Mouse (Mus musculus) skeletal muscle tissue, adult 2 months (tissue): ENCODE measurements around the gene Hist1h1b.
"Not testable (repeated sequence)": the region's sequence is repeated elsewhere in the genome, so short reads cannot be mapped to it uniquely, and the experiment has no call there.

Experiments used
- DNase-seq: peaks from one replicate; pipeline ENCODE4 v3.0.0-alpha.2; 2012; ENCODE audit warnings: low read depth, low spot score

Hist1h1b gene

DNA sequence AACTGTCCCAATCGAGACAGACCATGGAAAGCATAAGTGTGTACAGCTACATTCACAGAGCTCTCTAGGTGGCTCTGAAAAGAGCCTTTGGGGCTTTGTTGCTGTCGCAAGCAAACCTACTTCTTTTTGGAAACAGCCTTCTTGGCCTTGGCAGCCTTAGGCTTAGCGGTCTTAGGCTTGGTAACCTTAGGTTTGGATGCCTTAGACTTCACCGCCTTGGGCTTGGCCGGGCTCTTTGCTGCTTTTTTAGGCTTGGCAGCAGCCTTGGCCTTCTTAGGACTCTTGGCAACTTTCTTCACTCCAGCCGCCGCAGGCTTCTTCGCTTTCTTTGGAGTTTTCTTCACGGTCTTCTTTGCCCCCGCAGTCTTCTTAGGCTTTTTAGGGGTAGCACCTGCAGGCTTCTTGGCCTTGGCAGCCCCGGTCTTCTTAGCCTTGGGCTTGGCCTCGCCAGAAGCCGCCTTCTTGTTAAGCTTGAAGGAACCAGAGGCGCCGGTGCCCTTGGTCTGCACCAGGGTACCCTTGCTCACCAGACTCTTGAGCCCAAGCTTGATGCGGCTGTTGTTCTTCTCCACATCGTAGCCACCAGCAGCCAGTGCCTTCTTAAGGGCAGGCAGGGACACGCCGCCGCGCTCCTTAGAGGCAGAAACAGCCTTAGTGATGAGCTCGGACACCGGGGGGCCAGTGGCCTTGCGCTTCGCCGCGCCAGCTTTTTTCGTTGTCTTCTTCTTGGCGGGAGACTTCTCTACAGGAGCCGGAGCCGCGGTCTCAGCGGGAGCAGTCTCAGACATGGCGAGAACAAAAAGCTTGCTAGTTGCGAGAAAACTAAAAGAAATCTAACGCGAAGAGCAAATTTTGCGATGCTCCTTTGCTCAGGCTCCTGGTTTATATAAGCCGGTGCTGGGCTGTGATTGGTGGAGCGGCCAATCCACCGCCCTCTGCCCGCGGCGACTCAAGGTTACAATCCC, at the start of gene Hist1h1b:
TSS of gene Hist1h1b (minus strand) at position 859 of the 965 bp plus-strand sequence.
- peak; percentile 54 for DNase-seq

DNA sequence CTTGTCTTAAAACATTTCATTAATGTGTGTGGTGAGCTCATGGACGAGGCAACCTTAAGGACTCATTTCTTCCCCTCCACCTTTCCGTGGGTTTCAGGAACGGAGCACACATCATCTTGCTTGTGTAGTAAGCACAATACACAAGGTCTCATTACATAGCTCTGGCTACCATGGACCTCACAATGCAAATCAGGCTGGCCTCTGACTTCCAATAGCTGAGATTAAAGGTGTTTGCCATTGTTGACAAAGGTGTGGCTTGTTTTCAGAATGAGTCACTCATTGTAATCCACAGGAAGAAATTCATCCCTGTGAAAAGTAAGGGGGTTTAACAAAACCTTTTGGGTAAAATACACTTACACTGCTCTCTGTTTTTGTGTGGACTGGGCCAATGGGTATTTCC, 48.1 kb upstream of the Hist1h1b start:
- DNase-seq: no peak

GRCm38 (mm10) chr13:21820082-21820890, 39.9 kb upstream of the Hist1h1b start:
- DNase-seq: not testable (repeated sequence)

- not testable (repeated sequence) for DNase-seq
Observed at GRCm38 (mm10) chr13:21812092-21812491, 31.7 kb upstream of the Hist1h1b start.

GRCm38 (mm10) chr13:21811539-21811938, 31.1 kb upstream of the Hist1h1b start, which contains the start of gene Hist1h4m:
Gene Hist1h4m (plus strand): TSS chr13:21811746.
- DNase-seq: not testable (repeated sequence)

- not testable (repeated sequence) for DNase-seq
Observed at GRCm38 (mm10) chr13:21811074-21811473, 30.6 kb upstream of the Hist1h1b start.

- not testable (repeated sequence) for DNase-seq
Observed at GRCm38 (mm10) chr13:21810073-21810472, 29.6 kb upstream of the Hist1h1b start, which contains the start of the genes Hist1h2bq and Hist1h2ao. Gene Hist1h2bq (minus strand): TSS chr13:21810197. Gene Hist1h2ao (plus strand): TSS chr13:21810465.

DNA sequence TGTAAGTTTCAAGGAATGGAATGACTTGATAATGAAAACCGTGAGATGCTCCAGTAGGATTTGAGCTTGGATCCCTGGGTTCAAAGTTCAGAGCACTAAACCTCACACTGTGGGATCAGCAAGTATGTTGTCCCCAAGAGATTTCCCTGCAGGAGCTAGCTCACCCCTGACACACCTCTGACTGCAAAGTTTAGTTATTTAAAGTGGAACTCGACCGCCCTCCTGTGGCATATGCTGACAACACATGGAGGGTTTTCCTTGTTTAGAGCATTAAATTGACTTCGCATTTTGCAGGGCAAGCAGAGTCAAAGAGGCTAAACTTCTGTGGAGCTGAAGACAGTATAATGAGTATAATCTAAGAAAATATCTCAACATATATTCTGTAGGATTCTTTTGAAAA, 22.6 kb upstream of the Hist1h1b start:
- DNase-seq: not testable (repeated sequence)

GRCm38 (mm10) chr13:21797163-21797562, 16.7 kb upstream of the Hist1h1b start:
- not testable (repeated sequence) for DNase-seq

DNA sequence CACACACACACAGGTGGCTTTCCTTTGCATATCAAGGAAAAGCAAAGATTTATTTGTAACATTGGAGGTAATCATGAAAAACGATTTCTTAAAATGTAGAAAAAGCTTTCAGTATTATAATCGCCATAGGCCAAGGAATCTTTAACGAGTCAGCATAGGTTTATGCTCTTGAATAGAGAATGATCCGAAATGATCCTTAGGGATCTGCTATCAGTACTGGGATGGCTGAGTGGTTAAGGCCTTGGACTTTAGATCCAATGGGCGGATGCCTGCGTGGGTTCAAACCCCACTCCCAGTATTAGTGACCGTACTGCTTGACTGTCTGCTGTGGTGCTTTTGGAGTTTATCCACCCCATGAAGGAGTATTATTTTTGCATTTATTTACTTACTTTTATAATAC, 15.2 kb upstream of the Hist1h1b start:
- DNase-seq: no peak

- no peak for DNase-seq
Observed at GRCm38 (mm10) chr13:21790601-21791283, 10.3 kb upstream of the Hist1h1b start.

DNA sequence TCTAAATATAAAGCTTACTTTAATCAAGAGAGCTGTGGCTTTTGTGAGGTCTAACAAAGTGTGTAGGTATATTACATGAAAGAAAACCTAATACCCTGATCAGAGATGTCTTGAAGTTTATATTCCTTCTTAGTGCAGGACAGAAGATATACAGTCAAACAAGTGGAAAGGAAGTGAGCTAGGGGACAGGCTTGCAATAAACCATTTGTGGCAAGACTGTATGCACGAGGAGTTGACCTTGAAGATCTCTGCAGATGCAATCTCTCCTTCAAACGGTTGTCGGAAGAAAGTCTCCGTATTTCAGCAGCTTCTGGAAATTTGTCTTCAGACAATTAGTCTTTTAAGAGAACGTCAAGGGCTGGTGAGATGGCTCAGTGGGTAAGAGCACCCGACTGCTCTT, 9.5 kb upstream of the Hist1h1b start:
- DNase-seq: no peak

- DNase-seq: no peak
Observed at GRCm38 (mm10) chr13:21787760-21788593, 7.6 kb upstream of the Hist1h1b start.

- DNase-seq: peak; percentile 98
Observed at GRCm38 (mm10) chr13:21786899-21787629, 6.6 kb upstream of the Hist1h1b start, which contains the start of the genes Hist1h2an and Hist1h2bp. Gene Hist1h2an (minus strand): TSS chr13:21787218. Gene Hist1h2bp (plus strand): TSS chr13:21787461.

GRCm38 (mm10) chr13:21786189-21786898, 5.9 kb upstream of the Hist1h1b start:
- no peak for DNase-seq

DNA sequence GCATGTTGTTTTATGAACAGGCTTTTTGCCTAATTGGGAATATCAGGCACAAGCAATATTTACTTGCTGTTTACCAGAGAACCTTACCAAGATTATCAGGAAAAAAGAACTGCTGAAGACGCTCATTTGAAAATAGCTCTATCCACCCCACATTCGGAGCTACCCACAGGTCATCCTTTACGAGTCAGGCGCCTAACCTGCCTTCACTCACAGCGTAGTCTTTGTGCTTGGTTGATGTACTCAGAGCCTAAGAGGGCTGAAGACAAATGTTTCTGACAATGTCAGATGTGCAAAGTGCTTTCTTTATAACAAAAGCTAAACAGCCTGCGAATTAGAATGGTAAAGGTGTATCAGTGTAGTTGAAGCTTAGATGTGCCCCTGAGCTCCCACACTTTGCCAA, 3.9 kb upstream of the Hist1h1b start:
- no peak for DNase-seq

DNA sequence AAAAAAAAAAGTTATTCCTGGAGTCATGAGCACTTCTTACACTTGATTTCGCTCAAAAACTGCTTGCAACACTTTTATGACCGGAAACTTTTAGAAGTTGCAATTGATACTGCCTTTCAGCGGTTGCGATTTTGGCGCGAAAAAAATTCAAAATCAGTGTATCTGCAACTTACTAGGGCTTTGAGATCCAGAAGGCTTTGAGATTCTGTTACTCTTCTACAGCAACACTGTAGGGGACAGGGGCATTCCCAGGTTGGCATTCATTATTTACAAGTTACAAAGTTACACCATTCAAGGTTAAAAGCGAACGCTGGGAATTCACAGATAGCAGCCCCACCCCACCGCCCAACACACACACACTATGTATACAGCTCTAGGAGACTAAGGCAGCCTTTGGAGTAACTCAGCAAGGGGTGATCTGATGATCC, 3.3 kb upstream of the Hist1h1b start:
- DNase-seq: no peak

DNA sequence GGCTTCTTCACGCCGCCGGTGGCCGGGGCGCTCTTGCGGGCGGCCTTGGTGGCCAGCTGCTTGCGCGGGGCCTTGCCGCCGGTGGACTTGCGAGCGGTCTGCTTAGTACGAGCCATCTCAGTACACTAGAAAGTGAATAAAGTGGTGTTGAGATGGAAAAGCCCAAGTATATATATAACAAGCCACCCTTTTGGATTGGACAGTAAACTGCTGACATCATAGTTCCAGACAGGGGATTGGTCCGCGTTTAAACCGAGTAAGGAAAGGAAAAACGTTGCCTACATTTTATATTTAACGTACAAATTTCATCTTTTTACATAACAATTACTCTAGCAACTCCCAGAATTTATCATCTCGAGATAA, 2.8 kb upstream of the Hist1h1b start, which contains the start of gene Hist1h3i:
TSS of gene Hist1h3i (minus strand) at position 116 of the 363 bp plus-strand sequence.
- DNase-seq: peak; percentile 85
